Mouse (Mus musculus) G1E (cell line): ENCODE results near the gene Ttc24. TPM values are rescaled to one million over a fixed set of nuclear protein-coding genes. Genes with fewer than 3 reads are reported as not detected.
A peak's percentile ranks its signal among the peaks of the same experiment; 100 is the strongest.

Experiments
- ATAC-seq: 2 replicates; pipeline ENCODE4 v1.8.0; 2016; ENCODE audit warnings: mild to moderate bottlenecking; ENCODE audit not compliant: insufficient number of reproducible peaks, poor library complexity, low FRiP score, severe bottlenecking; ENCODE audit errors: extremely low read depth
- DNase-seq: peaks from one replicate; pipeline ENCODE4 v3.0.0; 2012; ENCODE audit warnings: low spot score
- H3K27me3 ChIP-seq: 2 replicates; pipeline ENCODE4 v1.6.1; 2012; ENCODE audit warnings: mild to moderate bottlenecking, low read length, inconsistent platforms; ENCODE audit not compliant: insufficient read depth
- H3K36me3 ChIP-seq: replicated peaks from 2 replicates; pipeline ENCODE3; 2012; ENCODE audit warnings: mild to moderate bottlenecking, inconsistent platforms
- H3K4me1 ChIP-seq: 2 replicates; pipeline ENCODE4 v1.6.1; 2012; ENCODE audit warnings: low read depth, low read length, inconsistent platforms, mixed read lengths; ENCODE audit not compliant: insufficient read depth
- H3K4me3 ChIP-seq: 2 replicates; pipeline ENCODE4 v1.5.1; 2012; ENCODE audit warnings: low read depth, mild to moderate bottlenecking, inconsistent platforms, low read length, moderate library complexity, mixed read lengths
- H3K9me3 ChIP-seq: replicated peaks from 2 replicates; pipeline ENCODE4 v1.6.1; 2012; ENCODE audit warnings: inconsistent platforms
- CTCF ChIP-seq: IDR thresholded peaks from 2 replicates; pipeline ENCODE4 v1.5.1; 2012; ENCODE audit warnings: low read depth, low read length, inconsistent platforms, mixed read lengths
- GATA1 ChIP-seq: IDR thresholded peaks from 2 replicates; pipeline ENCODE4 v1.6.1; 2012; ENCODE audit warnings: borderline replicate concordance, low read length, inconsistent platforms, mixed read lengths
- GATA2 ChIP-seq: IDR thresholded peaks from 2 replicates; pipeline ENCODE4 v1.6.1; 2012; ENCODE audit warnings: low read depth, low read length, inconsistent platforms, borderline replicate concordance
- POLR2AphosphoS5 ChIP-seq: IDR thresholded peaks from 2 replicates; pipeline ENCODE4 v1.6.1; 2012; ENCODE audit warnings: low read depth, low read length, inconsistent platforms; ENCODE audit not compliant: insufficient replicate concordance
- TAL1 ChIP-seq: conservative IDR thresholded peaks from 2 replicates; pipeline ENCODE4 v1.6.1; 2012; ENCODE audit warnings: low read depth, low read length, inconsistent platforms, mixed read lengths
- polyA plus RNA-seq: library from polyadenylated mRNA; stranded (reverse); fragments of >175 nt; gene quantifications from 2 replicates; pipeline ENCODE4 v1.2.3, GENCODE M21; 2012
- total RNA-seq, 2 experiments: library from RNA; stranded (forward) in 1 of 2; stranded (reverse) in 1 of 2; fragments of 200-1000 nt in 1 of 2; fragments of >200 nt in 1 of 2; fragmentation: Nextera tagmentation in 1 of 2; gene quantifications; 2 replicates each; pipeline ENCODE4 v1.2.3; 2014 to 2017

Ttc24 gene
- total and polyA plus RNA-seq, 3 experiments: 0.05 TPM; not detected in 2

- ATAC-seq (no peak), DNase-seq (no peak)
- H3K27me3 ChIP-seq: no peaks in the 10 kb centered on the region
- TF ChIP-seq GATA1 (no peak), POLR2AphosphoS5 (no peak), CTCF (no peak), GATA2 (no peak), TAL1 (no peak)
- H3K4me3 ChIP-seq: no peak overlapping the region
- no peaks in the 10 kb centered on the region for H3K9me3 ChIP-seq
- no peaks in the 10 kb centered on the region for H3K4me1 ChIP-seq
- peaks cover 90% of the 10 kb centered on the region for H3K36me3 ChIP-seq
Observed at GRCm38 (mm10) chr3:88097666-88098065, 19.6 kb upstream of the Ttc24 start.

- TF ChIP-seq POLR2AphosphoS5 (no peak), GATA2 (no peak), CTCF (no peak), TAL1 (no peak), GATA1 (no peak)
- ATAC-seq: no peak
- peaks cover 94% of the 10 kb centered on the region for H3K36me3 ChIP-seq
Observed at GRCm38 (mm10) chr3:88094126-88094525, 16.0 kb upstream of the Ttc24 start.

GRCm38 (mm10) chr3:88090616-88091015, 12.5 kb upstream of the Ttc24 start:
- Histone ChIP-seq H3K9me3 (no peaks in the 10 kb centered on the region), H3K4me3 (no peak overlapping the region), H3K27me3 (no peaks in the 10 kb centered on the region), H3K36me3 (peaks cover 92% of the 10 kb centered on the region), H3K4me1 (no peaks in the 10 kb centered on the region)
- no peak for DNase-seq
- TF ChIP-seq TAL1 (no peak), GATA2 (no peak), CTCF (no peak), POLR2AphosphoS5 (no peak), GATA1 (no peak)
- no peak for ATAC-seq

More at GRCm38 (mm10) chr3:88094126-88094525, 16.0 kb upstream of the Ttc24 start:
- Histone ChIP-seq H3K27me3 (no peaks in the 10 kb centered on the region), H3K9me3 (no peaks in the 10 kb centered on the region), H3K4me3 (no peak overlapping the region), H3K4me1 (no peaks in the 10 kb centered on the region)
- no peak for DNase-seq

GRCm38 (mm10) chr3:88090106-88090505, 12.0 kb upstream of the Ttc24 start:
- H3K4me3 ChIP-seq: no peak overlapping the region
- H3K9me3 ChIP-seq: no peaks in the 10 kb centered on the region
- H3K4me1 ChIP-seq: no peaks in the 10 kb centered on the region
- TF ChIP-seq GATA2 (no peak), POLR2AphosphoS5 (no peak), GATA1 (no peak), CTCF (no peak), TAL1 (no peak)
- DNase-seq (no peak), ATAC-seq (no peak)
- no peaks in the 10 kb centered on the region for H3K27me3 ChIP-seq
- H3K36me3 ChIP-seq: peaks cover 92% of the 10 kb centered on the region

GRCm38 (mm10) chr3:88087688-88088087, 9.6 kb upstream of the Ttc24 start:
- peaks cover 89% of the 10 kb centered on the region for H3K36me3 ChIP-seq
- H3K27me3 ChIP-seq: no peaks in the 10 kb centered on the region
- DNase-seq: no peak
- H3K4me3 ChIP-seq: no peak overlapping the region
- peaks cover 10% of the 10 kb centered on the region for H3K4me1 ChIP-seq
- peak; percentile 39; the same call in 1 of the 2 replicates for TF ChIP-seq CTCF
- TF ChIP-seq GATA1: no peak
- ATAC-seq: no peak
- no peaks in the 10 kb centered on the region for H3K9me3 ChIP-seq

GRCm38 (mm10) chr3:88085459-88085858, 7.4 kb upstream of the Ttc24 start:
- no peaks in the 10 kb centered on the region for H3K9me3 ChIP-seq
- H3K27me3 ChIP-seq: no peaks in the 10 kb centered on the region
- DNase-seq (no peak), ATAC-seq (no peak)
- no peak overlapping the region for H3K4me3 ChIP-seq
- no peak for TF ChIP-seq POLR2AphosphoS5
- TF ChIP-seq CTCF: no peak
- TF ChIP-seq GATA1: no peak
- peaks cover 25% of the 10 kb centered on the region for H3K4me1 ChIP-seq
- H3K36me3 ChIP-seq: peaks cover 67% of the 10 kb centered on the region

- DNase-seq: no peak
- Histone ChIP-seq H3K27me3 (peaks cover 5% of the 10 kb centered on the region), H3K4me1 (peaks cover 25% of the 10 kb centered on the region), H3K4me3 (no peak overlapping the region), H3K36me3 (peaks cover 52% of the 10 kb centered on the region), H3K9me3 (no peaks in the 10 kb centered on the region)
- no peak for ATAC-seq
- TF ChIP-seq CTCF (no peak), POLR2AphosphoS5 (no peak), GATA1 (no peak), TAL1 (no peak), GATA2 (no peak)
Observed at GRCm38 (mm10) chr3:88084001-88084400, 5.9 kb upstream of the Ttc24 start.
